Mouse (Mus musculus) olfactory bulb, adult 2 months (tissue): ENCODE results near the gene Cfap52. TPM values are rescaled to one million over a fixed set of nuclear protein-coding genes. Genes with fewer than 3 reads are reported as not detected.

ENCODE experiments used
- H3K27ac ChIP-seq: fragments of 200-500 bp; 2 replicates; pipeline ENCODE4 v1.5.1; 2012; ENCODE audit warnings: low read depth, low read length; ENCODE audit not compliant: insufficient read depth
- H3K4me1 ChIP-seq: fragments of 200-500 bp; 2 replicates; pipeline ENCODE4 v1.6.1; 2012; ENCODE audit warnings: low read length; ENCODE audit not compliant: control insufficient read depth, insufficient read depth
- H3K4me3 ChIP-seq: fragments of 200-500 bp; 2 replicates; pipeline ENCODE4 v1.5.1; 2012; ENCODE audit warnings: mild to moderate bottlenecking, low read depth, low read length, moderate library complexity; ENCODE audit not compliant: insufficient read depth
- CTCF ChIP-seq: fragments of 200-500 bp; IDR thresholded peaks from 2 replicates; pipeline ENCODE4 v1.5.1; 2012; ENCODE audit warnings: low read depth, mild to moderate bottlenecking, low read length, moderate library complexity; ENCODE audit not compliant: insufficient read depth
- POLR2A ChIP-seq: fragments of 200-500 bp; IDR thresholded peaks from 2 replicates; pipeline ENCODE4 v1.6.1; 2012; ENCODE audit warnings: mild to moderate bottlenecking, low read depth, low read length, moderate library complexity; ENCODE audit not compliant: insufficient read depth
- WGBS: fragments of 180-500 bp; shearing (Covaris S2); methylation state at CpG from one replicate; pipeline ENCODE4 v1.1.7; 2018; 5-methylcytosine and 5-hydroxymethylcytosine counted together
- polyA plus RNA-seq: library from polyadenylated mRNA; stranded (reverse); fragments of >200 nt; gene quantifications from 2 replicates; pipeline ENCODE4 v1.2.4, GENCODE M21; 2012; ENCODE audit warnings: low replicate concordance; ENCODE audit not compliant: missing spikeins, insufficient read depth, insufficient read length

The Cfap52 gene
- polyA plus RNA-seq, 1 experiment = not detected

DNA sequence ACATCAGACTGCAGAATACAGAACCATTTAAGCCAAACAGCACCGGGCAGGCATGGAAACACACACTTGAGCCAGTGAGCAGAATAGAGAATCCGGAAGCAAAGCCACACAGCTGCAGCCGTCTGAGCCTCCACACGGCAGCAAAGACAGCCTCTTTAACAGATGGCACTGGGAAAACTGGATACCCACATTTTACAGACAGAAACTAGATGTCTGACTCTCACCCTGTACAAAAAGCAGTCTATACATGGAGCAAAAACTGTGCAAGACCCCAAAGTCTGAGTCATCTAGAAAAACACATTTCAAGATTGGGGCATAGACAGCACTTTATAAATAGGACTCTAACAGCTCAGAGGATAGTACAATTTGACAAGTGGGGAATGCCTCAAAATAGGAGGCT lies 25.8 kb upstream of the Cfap52 start:
- H3K4me3 ChIP-seq = no peak overlapping the region
- H3K4me1 ChIP-seq = no peaks in the 10 kb centered on the region; the same call in 1 of the 2 replicates
- WGBS = 51% methylated on average over 4 of the region's 4 CpGs
- no peak overlapping the region for H3K27ac ChIP-seq
- TF ChIP-seq CTCF (no peak), POLR2A (no peak)

- no peak overlapping the region for H3K27ac ChIP-seq
- no peaks in the 10 kb centered on the region; the same call in 1 of the 2 replicates for H3K4me1 ChIP-seq
- 94% methylated on average over 6 of the region's 6 CpGs for WGBS
- no peak for TF ChIP-seq POLR2A
- TF ChIP-seq CTCF = no peak
- H3K4me3 ChIP-seq = no peak overlapping the region
Measured at GRCm38 (mm10) chr11:67983564-67983963, 18.1 kb upstream of the Cfap52 start.

DNA sequence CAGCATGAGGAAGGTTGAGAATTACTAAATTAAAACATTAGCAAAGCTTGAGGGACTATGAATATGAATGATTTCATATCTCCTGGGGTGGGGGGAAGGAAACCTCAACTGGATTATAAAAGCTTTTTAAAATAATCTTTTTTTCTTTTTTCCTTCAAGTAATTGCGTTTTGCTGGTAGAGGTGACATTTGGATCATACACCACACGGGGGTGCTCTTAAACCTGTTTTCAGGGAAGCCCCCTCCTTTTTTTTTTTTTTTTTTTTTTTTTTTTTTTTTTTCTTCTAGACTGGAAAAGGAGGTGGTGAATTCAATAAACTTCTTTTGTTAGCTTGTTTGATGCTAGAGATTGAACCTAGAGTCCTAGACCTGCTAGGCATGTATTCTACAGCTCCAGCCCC lies 9.8 kb upstream of the Cfap52 start:
- H3K4me1 ChIP-seq = no peaks in the 10 kb centered on the region
- 3% methylated on average over 2 of the region's 2 CpGs for WGBS
- TF ChIP-seq POLR2A (no peak), CTCF (no peak)
- H3K4me3 ChIP-seq = no peak overlapping the region
- H3K27ac ChIP-seq = no peak overlapping the region

GRCm38 (mm10) chr11:67973225-67973624 lies 7.8 kb upstream of the Cfap52 start:
- H3K27ac ChIP-seq = no peak overlapping the region
- TF ChIP-seq CTCF (no peak), POLR2A (no peak)
- H3K4me3 ChIP-seq = no peak overlapping the region
- 82% methylated on average over 5 of the region's 5 CpGs for WGBS
- H3K4me1 ChIP-seq = 0 out of 2 replicates have a peak, but pooled peaks cover 2% of the 10 kb centered on the region

DNA sequence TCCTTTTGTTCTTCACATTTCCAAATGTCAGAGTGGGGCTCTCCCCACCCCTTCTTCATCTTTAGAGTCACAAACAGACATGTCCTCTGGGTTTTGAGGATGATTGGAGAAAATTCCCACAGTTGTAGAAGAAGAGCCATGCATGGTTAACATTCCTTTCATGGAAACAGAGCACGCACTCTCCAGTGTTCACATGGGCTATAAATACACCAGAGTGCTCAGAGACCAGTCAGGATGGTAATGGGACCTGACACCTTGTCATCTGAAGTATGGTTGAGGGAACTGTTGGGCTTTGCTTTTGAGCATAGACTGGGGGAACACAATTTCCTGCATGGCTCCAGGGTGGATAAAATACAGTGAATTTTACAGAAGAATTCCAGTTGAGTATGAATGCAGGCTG lies 7.2 kb upstream of the Cfap52 start:
- H3K27ac ChIP-seq = no peak overlapping the region
- 85% methylated on average over 1 of the region's 1 CpGs for WGBS
- no peak for TF ChIP-seq CTCF
- H3K4me3 ChIP-seq = no peak overlapping the region
- H3K4me1 ChIP-seq = peaks cover 6% of the 10 kb centered on the region

DNA sequence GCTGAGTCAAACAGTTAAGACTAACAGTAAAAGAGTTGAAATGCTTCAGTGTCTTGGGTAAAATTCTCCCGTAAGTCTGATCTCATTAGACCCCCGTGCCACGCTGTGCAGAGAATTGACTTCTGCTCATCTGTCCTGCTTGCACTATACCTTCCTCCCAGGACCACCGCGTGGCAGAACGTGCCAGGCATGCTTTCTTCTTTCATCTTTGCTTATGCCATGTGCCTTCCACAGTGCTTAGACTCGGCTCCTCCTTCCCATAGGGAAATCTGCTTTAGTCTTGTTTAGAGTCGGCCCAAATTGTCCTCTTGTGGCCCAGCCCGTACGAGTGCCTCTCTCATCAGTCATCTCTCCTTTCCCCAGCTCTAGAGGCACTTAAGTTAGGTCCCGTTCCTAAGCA lies 2.4 kb upstream of the Cfap52 start:
- Histone ChIP-seq H3K4me1 (peaks cover 10% of the 10 kb centered on the region), H3K27ac (no peak overlapping the region), H3K4me3 (no peak overlapping the region)
- TF ChIP-seq CTCF (no peak), POLR2A (no peak)
- WGBS = 72% methylated on average over 11 of the region's 11 CpGs

DNA sequence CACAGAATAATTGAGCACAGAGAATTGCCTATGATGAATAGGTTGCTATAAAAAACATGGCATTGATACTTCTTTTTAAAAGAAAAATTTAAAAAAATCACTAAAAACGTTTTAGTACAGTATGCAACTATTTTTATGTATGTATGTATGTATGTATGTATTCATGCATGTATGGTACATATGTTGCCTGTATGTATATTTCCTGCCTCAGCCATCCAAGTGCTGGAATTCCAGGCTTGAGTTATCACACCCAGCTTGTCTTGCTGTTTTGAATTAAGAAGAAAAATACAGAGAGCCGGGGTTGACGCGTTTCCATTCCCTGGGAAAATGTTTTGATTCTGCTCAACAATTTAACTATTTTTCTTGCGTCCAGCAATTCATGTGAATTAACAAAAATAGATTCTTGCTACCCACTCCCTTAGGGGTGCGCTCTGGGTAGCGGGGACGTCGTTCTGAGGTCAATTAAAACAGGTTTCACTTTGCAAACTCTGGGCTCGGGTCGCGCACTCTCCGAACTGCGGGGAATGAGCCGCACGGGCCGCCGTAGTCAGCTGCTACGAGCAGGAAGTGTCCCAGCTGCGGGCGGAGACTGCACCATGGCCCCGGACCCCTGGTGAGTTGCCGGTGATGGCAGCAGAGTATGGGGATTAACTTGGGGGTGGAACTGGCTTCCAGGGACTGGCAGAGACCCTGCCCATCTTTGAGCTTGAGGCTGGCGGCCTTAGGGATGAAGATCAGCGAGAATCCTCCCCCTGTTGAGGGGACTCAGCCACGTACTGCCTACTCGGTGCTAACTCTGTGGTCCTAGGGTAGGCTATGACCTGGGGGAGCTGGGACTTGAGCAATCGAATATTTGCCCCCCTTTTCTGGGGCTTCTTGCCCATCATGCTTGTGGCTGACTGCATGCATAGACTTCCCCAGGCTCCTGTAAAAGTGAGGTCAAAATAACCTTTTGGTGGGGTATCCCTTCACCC lies 741 bp upstream of the Cfap52 start, which contains the start of gene Stx8:
Gene Stx8, plus strand, starts transcription at position 289 of the 974 bp plus-strand sequence.
- peak within 1 kb of the TSS; percentile 77 for H3K4me3 ChIP-seq
- H3K27ac ChIP-seq = no peak within 1 kb of the TSS

DNA sequence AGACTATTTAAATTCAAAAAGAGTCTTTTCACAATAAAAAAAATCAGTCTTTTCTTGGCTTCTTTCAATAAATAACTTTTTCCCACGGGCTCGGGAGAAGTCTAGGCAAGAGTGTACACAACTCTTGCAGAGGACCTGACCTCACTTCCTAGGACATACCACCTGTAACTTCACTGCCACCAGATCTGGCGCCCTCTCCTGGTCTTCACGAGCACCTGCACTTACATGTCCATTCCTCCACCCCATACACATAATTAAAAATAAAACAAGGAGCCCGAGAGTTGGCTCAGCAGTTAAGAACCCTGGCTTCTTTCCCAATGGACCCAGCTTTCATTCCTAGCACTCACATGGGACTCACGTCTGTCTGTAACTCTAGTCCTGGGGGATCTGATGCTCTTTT lies 1.3 kb downstream of the Cfap52 start:
- Histone ChIP-seq H3K4me1 (peaks cover 8% of the 10 kb centered on the region), H3K4me3 (no peak overlapping the region), H3K27ac (no peak overlapping the region)
- WGBS = 65% methylated on average over 6 of the region's 6 CpGs
- TF ChIP-seq POLR2A (no peak), CTCF (no peak)

More for the DNA sequence above, 741 bp upstream of the Cfap52 start, which contains the start of gene Stx8:
- H3K4me1 ChIP-seq = peaks cover 10% of the 10 kb centered on the region
- TF ChIP-seq POLR2A = peak; percentile 40; the same call in 1 of the 2 replicates
- TF ChIP-seq CTCF = no peak
- WGBS = under 1% methylated on average over 28 of the region's 28 CpGs

DNA sequence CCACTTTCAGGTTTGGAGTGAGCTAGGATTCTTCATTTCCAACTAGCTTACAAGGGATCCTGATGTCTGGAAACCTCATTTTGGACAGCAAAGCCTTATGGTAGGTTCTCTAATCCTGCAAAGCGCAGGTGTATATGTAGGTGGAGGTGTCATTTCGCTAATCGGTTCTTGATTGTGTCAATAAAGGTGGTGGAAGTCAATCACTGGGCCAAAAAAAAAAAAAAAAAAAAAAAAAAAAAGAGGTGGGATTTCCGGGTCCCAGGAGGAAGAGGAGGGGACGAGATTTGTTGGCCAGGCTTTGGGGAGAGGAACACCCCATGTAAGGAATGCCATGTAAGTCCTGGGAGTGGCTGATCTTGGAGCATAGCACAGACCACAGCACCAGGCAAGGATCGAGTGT lies 11.0 kb downstream of the Cfap52 start:
- 86% methylated on average over 6 of the region's 6 CpGs for WGBS
- no peak for TF ChIP-seq CTCF
- no peak for TF ChIP-seq POLR2A
- no peak overlapping the region for H3K4me3 ChIP-seq
- H3K27ac ChIP-seq = no peak overlapping the region
- H3K4me1 ChIP-seq = no peaks in the 10 kb centered on the region

- H3K27ac ChIP-seq = no peak overlapping the region
- WGBS = 79% methylated on average over 5 of the region's 5 CpGs
- TF ChIP-seq CTCF (no peak), POLR2A (no peak)
- H3K4me3 ChIP-seq = no peak overlapping the region
- H3K4me1 ChIP-seq = no peaks in the 10 kb centered on the region
Measured at GRCm38 (mm10) chr11:67953604-67954003, 11.8 kb downstream of the Cfap52 start.
